Mouse (Mus musculus): ENCODE data around the gene Pdhb.

Pdhb gene

DNA sequence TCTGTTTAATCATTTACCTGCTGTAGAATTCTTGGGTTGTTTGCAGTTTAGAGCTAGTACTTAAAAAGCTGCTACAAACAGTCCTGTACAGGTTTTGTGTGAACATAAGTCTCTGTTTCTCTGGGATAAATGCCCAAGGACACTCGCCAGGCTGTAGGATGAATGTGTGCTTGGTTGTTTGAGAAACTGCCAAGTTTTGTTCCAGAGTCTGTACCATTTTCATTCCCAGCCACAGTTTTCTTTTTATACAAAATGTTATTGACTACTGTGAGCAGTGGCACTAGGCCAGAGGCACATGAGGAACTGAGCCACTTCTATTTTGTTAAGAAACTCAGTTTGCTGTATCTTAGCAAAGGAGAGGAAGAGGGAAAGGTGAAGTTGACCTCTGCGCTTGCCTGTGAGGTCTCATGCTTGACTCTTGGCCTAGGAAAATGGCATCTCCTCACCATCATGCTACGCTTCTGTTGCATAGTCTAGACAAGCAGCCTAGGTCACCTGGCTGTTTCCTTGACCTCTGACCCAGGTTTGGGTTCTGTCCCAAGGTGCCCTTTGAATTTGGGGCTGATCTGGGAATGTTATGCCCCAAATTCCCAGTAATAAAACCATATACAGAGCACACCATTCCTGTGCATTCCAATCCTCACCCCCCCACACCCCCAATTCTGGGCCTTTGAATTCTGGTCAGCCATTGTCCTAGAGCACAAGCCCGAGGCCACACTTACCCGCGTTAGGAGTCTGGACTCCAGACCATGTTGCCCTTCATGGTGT, 13.6 kb upstream of the Pdhb start:
- DNase-seq, result peak in 1 of 2 experiments; percentile 39

DNA sequence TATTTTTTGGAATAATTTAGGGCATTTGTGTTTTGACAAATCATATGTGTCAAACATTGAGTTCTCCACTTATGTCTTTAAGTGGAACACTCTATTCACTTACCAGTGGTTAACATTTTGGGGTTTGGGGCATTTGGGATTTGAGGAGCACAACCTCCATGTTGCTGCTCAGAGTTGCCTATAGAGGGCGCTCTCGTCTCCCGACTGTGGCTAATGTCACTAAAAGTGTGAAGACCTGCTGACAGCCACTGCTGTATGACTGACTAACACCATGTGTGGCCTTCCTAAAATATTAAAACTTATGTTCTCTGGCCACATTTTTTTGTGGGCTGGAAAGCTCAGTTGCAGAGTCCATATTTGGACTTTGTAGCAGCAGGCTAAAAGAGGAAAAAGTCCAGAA, 10.5 kb upstream of the Pdhb start:
- DNase-seq, result no peak

DNA sequence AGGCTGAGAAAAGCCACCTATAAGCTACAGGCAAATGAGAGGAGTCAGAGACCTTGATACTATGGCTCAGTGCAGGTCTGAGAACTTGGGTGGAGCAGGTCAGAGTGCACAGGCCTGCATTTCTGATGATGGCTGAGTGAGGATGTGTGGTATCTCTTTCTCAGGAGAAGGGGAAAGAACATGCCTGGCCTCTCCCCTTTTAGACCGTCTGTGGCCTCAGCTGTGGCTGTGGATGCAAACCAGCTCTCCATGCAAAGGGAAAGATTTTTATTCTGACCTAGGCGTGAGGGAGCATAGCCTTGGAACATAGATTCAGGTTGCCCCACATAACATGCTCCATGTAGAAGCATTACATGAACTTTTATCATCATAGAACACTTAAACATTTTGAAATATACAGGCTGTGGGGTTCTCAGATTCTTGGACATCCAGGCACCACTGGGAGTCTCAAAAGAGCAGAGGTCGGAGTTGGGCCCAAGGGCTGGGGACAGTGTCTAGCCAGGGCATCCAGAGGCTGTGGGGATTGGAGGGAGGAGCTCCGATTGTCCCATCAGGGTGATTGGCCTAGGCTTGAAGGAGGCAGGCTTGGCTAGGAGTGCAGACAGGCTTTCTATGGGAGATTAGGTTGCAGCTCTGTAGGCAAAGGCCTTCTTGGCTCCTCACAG, 7.7 kb upstream of the Pdhb start:
- DNase-seq, result no peak

DNA sequence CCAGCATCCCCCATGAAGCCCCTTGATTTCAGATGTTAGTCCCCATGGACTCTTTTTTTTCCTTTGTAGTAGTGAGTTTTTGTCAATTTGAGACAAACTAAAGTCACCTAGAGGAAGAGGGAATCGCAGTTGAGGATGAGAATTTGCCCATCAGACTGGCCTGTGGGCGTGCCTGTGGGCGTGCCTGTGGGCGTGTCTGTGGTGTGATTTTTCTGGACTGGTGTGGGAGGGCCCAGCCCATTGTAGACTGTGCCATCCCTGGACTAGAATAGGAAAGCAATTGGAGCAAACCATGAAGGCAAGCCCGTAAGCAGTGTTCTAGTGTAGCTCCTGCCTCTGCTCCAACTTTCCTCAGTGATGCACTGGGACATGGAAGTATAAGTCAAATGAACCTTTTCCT, 3.4 kb upstream of the Pdhb start:
- no peak for DNase-seq

DNA sequence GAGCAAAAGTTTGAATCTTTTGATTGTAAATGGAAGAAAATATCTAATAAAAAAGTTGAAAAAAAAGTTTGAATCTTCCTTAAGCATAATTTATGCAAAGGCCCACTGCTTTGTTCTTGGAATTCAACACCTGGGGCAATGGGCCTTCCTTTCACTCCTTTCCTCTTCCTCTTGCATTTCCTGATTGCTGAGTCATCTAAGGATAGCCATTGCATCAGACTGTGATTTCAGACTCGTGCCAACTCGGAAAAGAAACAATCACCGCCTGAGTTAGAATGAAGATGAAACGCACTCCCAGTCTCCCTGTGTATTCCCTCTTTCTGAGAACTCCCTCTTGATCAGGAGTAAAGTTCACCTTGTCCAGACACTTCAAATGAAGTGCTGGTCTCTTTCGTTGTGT, 1.8 kb upstream of the Pdhb start:
- no peak for DNase-seq

DNA sequence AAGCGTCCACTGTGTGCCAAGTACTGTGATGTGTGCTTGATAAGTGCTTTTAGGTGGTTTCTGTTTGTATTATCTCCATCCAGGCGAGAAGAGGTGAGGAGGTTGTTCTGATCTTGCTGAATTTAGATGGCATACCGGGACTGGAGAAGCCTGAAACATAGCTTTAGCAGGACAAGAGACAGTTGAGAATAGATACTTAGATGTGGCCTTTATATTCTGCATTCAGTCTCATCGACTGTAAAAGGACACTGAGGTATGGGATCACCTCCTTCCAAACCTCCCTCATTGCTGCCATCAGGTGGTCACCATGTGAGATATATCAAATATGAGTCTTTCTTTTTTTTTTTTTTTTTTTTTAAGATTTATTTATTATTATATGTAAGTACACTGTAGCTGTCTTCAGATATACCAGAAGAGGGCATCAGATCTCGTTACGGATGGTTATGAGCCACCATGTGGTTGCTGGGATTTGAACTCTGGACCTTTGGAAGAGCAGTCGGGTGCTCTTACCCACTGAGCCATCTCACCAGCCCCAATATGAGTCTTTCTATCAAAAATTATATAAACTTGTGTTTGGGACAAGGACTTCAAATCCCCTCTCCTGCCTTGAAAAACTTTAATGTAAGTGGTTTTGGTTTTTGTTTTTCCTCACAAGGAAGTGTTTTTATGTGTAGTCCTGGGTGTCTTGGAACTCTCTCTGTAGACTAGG, 871 bp upstream of the Pdhb start:
- DNase-seq, result peak; percentile 26

DNA sequence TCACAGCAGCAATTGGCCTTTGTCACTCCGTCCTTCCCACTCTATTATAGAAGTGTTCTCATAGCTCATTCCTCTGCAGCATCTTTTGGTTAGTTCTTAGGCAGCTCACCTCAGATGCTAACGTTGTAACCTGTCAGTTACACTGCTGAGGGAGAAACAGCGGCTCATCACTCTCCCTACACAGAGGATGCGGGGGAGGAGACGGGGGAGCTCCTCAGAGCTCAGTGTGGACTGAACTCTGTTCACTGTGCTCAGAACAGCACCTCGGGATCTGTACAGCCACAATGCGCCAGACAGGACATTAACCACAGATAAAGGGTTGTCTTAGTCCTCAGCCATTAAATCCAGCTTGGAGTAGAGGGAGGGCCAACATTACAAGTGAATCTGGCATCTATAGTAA, 8.4 kb downstream of the Pdhb start:
- no peak for DNase-seq

DNA sequence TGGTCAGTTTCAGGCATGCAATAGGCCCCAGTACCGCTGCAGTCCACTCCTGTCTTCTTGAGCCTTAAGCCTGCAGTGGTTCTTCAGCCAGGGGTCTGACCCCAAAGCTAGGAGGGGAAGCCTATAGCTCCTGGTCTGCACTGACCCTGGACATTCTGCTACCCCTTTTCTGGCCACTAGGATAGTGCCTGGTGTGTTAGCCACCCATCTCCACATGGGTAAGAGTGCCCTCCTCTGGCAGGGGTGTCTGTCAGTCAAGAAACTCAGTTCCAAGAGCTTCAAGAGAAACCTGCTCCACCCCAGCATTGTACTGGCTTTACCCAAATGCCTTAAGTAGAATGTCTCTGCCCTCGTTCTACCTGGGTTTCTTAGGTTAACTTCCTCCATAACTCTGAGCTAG, 11.0 kb downstream of the Pdhb start:
- DNase-seq, result no peak

DNA sequence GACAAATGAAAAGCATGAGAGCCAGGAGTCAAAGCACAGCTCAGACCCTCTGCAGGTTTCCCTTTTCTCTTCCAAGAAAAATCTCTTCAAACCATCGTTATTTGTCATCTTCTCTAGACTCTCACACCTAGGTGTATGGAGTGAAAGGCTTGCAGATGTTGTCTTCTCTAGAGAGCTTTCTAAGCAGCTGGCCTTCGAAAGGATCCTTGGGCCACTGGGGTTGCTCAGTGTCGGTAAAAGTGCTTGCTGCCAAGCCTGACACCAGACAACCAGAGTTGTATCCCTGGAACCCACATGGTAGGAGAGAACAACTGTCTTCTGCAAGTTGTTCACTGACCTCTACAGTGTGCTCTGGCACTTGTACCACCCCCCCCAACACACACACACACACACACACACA, 13.7 kb downstream of the Pdhb start:
- DNase-seq, result no peak

DNA sequence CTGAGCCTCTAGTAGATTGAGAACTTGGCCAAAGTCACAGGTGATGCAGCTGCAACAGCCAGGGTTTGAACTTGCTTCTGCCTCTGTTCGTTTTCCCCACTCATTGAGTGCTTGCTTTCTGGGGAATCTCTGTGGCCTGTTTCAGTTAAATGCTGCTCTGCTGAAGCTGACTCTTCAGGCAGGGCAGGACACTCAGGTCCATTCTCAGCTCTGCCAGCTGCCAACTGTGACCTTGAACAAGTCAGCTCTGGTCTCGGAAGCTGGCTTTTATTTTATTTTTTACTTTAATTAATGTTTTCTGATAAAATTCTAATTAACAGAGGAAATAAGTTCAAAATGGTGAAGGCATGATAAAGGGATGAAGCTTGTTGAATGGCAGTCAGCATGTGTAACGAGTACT, 14.1 kb downstream of the Pdhb start:
- DNase-seq, result no peak

DNA sequence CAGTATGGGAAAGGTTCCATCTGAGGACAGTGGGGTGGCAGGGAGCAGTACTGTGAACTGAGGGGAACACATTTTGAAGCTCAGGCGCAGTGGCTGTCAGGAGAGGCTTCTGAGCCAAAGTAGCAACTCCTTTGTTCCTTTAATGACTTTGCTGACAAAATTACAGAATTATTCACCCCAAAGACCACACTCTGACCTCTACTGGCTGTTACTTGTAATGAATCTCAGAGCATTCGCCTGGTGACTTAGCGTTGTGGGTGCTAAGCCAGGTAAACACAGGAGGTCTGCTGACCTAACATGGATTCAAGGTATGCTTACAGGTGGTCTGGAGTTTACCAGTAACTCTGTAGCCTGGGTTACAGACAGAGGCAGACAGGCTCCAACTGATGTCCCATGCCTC, 15.9 kb downstream of the Pdhb start:
- DNase-seq, result no peak

DNA sequence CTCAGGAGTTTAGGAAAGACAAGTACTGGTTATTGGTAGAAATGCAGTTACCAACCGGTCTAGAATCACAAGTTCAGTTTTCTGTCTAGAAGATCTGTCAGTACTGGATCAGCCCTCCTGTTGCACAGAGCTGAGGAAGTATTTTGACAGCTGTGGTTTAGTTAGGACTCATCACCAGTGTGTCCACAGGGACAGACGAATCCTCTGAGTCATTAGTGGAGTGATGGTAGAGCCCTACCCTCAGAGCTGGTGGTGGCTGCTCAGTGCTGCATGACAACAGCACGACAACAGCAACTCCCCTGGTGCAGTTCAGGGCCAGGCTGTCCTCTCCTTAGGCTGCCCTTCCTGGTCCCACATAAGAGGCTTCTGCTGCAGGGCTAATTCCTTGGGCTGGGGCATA, 18.8 kb downstream of the Pdhb start:
- DNase-seq, result no peak

DNA sequence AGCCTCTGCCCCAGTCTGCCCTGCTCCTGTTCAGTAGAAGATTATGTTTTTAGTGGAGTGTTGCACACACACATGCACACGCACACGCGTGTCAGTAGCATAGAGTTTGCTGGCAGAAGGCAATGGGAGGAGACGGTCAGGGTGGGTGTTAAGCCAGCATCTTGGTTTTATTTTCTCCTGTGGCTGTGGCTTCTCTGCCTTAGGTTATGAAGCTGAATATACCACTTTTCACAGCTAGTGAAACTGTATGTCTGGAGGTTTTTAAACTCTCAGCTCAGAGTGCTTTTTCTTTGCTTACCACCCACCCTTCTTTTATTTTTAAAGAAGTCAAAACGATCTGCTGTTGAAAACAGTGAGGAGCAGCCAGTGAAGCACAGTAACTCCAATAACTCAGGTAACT, 21.1 kb downstream of the Pdhb start:
- no peak for DNase-seq

DNA sequence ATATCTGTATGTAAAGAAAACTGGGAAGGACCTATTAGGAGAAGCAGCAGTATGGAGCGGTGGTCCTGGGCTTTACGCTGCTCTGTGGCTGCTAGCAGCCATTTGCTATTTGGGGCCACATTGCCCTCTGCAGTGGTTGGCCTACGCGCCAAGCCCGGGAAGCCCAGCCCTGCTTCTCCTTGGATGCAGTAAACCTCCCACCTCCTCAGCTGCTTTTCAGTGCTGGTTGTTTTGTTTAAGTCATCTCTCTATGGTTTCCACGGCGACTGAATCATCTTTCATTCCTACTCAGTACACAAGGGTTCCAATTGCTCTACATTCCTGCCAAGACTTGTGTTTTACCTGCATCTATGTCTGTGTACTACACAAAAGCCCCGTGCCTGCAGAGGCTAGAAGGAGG, 24.0 kb downstream of the Pdhb start:
- DNase-seq, result no peak

DNA sequence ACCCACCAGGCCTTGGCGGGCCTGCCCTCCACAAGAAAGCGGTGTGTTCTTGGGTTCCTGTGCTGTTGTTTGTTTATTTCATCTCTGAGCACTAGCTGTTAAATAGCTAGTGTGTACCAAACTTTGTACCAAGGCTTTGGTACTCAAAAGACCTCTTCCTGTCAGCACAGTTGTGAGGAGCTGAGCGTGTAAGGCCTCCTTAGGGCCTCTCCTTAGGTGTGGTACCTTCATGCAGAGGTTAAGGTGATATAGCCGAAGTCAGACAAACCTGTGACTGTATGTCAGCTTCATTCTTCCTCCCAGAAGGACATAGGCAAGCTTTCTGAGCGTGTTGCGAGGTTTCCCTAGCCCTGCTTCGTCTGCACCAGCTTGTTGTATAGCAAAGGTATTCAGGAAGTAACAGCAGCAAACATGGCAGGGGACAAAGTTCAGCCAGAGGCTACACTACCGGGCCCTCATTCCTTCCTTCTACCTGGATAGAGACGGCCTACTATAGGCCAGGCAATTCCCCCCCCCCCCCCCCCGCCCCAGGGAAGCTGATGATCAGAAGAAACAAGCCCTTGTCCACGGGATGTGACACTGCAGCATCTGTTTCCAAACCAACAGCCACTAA, 26.1 kb downstream of the Pdhb start:
- DNase-seq, result no peak

DNA sequence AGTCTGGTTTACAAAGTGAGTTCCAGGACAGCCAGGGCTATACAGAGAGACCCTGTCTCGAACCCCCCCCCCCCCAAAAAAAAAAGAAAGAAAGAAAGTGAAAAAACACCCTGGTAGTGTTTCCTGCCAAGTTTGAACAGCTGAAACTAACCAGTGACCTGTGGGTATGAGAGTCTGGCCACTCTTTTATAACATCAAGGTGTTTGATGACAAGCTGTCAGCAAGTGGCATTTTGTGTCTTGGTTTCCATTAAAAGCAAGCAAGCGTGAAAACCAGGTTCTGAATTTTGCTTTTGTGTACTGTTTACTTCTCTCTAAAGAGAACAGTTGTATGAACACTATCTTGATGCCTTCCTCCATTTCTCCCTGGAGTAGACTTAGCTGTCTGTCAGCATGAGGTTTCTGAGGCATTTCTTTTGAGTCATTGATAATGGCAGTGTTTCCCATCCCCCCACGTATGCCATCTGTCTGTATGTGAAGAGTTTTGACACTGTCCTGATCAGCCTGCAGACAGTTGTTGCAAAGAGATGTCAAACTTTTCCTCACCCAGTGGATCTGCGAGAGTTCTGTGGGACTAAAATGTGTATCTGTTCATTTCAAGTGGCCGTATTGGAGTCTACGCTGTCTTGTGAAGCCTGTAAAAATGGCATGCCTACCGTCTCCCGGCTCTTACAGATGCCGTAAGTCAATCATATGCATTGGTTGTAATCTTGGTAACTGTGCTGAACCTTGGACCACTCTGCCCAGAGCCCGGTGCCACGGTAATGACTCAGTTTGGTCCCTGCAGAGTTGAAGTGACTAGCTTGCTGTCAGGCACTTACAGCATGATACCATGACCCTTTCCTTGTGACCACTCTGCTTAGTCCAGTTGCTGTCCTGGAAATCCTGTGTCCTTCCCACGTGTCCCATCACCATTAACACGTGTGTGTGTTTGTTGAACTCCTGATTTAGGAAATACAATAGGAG, 26.9 kb downstream of the Pdhb start:
- DNase-seq, result no peak

DNA sequence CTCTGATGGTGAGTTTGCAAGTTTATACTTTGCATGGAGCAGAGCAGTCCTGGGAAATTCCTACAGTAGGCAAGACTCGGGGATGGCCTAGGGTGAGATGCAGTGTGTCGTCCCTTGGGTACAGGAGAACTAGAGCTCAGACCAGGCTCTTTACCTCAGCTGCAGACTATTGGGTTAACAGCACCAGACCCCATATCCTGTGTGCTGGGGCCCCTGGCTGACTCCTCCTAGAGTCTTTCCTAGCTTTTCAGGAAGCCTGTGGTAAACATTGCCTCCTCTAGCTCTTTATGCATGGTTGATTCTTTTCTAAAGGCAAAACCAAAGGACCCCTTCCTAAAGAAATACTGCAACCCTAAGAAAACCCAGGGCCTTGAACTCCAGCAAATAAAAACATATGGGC, 31.7 kb downstream of the Pdhb start:
- DNase-seq, result no peak

DNA sequence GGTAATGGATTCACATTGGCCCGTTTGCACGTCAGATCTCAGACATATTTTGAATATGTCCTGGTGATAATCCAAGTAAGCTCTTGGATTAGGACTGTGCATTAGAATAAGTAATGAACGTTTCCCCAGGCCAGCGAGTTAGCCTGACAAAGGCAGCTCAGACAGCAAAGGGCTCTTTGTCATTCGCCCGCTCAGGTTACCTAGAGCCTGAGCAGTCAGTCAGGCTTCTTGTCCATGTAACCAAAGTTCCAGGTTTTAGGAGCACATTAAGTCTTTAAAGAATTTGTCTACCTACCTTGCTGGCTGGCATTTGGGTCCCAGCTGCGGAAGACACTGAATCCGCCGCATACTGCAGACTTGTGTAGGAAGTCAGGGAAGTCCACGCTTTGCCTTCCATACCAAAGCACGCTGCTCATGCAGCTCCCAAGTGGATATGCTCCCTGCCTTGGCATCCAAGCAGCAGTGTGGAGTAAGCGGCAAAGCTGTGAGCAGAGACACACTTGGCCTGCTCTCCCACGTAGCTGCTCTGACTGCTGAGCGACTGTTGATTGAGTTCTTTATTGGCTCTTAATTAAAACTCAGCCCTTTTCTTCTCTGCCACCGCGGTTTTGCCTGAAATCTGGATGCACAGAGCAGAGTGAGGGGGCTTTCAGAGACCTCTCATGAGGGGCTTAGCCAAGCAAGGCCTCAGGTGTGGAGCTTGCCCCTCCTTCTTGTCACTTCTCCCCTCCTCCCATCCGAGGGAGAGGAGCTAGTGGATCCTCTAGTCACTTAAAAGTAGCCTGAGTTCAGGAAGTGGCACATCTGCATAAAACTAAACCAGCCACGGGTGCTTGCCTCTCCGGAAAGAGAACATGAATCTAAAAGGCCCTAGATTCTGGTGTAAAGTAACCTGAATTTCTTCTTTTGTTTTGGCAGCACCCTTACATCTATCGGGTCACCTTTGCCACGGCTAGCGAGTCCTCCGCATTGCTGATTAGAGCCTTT, 32.8 kb downstream of the Pdhb start:
- DNase-seq, result no peak

DNA sequence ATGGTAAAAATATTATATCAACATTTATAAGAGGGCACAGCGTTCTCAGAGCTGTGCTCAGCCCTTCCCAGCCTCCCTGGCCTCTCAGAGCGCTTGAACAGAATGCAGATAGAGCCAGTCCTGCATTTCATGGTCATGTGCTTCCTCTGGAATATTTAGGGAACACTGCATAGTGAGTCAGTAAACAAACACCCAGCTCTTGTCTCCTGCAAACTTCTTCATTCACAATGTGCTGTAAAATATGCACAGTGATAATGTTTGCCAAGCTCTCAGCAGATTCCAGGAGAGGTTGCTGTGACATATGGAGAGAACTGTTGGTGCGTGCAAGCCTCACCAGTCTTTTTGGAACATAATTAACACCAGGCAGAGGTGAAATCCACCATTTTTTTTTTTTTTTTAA, 37.7 kb downstream of the Pdhb start:
- DNase-seq, result no peak

DNA sequence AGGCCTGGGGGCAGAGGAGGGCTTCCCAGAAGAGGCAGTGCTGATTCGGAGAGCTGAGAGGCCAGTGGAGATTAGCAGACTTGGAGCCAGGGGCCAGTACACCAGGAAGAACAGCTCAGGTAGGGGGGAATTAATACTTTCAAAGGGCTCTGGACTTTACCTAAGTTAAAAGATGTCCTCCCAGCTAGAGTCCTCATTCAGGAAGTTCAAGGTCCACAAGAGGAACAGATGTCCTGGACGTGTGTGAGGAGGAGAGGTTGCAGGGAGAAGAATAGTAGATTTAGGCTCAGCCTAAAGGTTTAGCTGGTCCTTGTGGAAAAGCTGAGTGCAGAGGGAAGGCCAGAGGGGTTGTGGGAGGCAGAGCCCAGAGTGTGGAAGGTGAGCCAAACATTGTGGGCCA, 38.6 kb downstream of the Pdhb start:
- no peak for DNase-seq

DNA sequence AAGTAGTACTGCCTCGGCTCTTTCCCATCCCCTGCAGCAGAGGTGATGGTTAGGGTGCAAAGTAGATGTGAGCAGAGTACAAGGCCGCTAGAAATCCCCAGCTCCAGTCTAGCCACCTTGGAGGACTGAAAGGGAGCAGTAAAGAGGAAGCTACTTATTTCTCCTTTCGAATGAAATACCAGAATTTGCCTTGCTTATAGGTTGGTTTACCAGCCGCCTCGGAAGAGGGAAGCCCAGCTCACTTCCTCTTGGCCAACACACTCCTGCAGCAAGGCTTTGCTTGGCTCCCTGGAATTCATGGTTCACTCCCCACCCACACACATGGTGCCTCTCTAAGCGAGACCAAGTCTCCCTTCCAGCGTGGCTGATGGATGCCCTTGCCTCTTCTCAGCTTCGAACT, 40.0 kb downstream of the Pdhb start:
- no peak for DNase-seq

Data from kidney, adult 8-10 months (tissue).